Mouse (Mus musculus) E14TG2a.4 (cell line): ENCODE measurements around the gene Eml5.

Experiments used
- CTCF ChIP-seq: conservative IDR thresholded peaks from 2 replicates; pipeline ENCODE4 v1.5.1; 2014; ENCODE audit warnings: low read length
- POU5F1 ChIP-seq: IDR thresholded peaks from 2 replicates; pipeline ENCODE4 v1.6.1; 2014; ENCODE audit warnings: low read length, borderline replicate concordance

- TF ChIP-seq CTCF: no peak
- TF ChIP-seq POU5F1: no peak
These were observed 31.6 kb upstream of the Eml5 start for GRCm38 (mm10) chr12:98932856-98933255.
